Mouse (Mus musculus) ES-E14 (cell line): ENCODE results near the gene Ednra.

ENCODE experiments used
- CHD2 ChIP-seq: IDR thresholded peaks from 2 replicates; pipeline ENCODE4 v1.6.1; 2014; ENCODE audit warnings: mild to moderate bottlenecking, low read depth, low read length, inconsistent platforms
- HCFC1 ChIP-seq: IDR thresholded peaks from 2 replicates; pipeline ENCODE4 v1.6.1; 2012; ENCODE audit warnings: low read length, inconsistent platforms, borderline replicate concordance; ENCODE audit not compliant: insufficient read depth
- MAFK ChIP-seq: IDR thresholded peaks from 2 replicates; pipeline ENCODE4 v1.6.1; 2014; ENCODE audit warnings: mild to moderate bottlenecking, low read depth, low read length, inconsistent platforms; ENCODE audit not compliant: insufficient read depth
- ZNF384 ChIP-seq: IDR thresholded peaks from 2 replicates; pipeline ENCODE4 v1.6.1; 2012; ENCODE audit warnings: low read depth, low read length, inconsistent platforms

DNA sequence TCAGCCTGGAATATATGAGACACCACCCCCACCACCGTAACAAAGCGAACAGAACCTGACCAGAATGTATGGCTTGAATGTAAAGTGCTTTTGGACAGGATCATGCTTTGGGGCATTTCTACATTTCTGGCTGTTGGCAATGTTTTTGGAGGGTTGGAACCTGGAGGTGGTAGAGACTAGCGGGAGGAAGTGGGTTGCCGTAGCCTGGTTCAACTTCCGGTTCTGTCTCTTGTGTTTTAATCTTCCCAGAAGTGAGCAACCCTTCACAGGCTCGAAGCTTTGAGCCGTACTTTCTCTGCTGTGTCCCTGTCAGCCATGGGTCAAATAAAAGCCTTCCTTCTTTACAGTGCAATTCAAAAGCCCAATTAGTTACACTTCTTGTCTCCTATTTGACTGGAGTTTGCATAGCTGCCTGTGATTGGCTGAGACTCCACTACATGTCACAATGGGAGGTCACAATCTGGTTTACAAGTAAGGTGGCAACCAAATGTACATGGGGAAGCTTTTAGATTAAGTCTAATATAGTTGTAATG is 100.5 kb downstream of the Ednra start:
- TF ChIP-seq ZNF384 = no peak
- no peak for TF ChIP-seq CHD2
- TF ChIP-seq HCFC1 = no peak
- no peak for TF ChIP-seq MAFK
